ENCODE assay signal across 24 mouse cellular contexts in genomic region chr9:62610526-62610925, GRCm38 (mm10).
"Had no signal": no experiment of that assay in that cellular context is flagged by ENCODE, and none has a peak within 500 bp of the region (broad histone marks: within the 10 kb centered on the region; RNA-seq: fewer than 3 reads in every experiment).

No protein-coding gene starts in this region.

- H3K4me3 ChIP-seq: gastrocnemius, adult 2 months; heart, embryonic 13.5 days; heart, embryonic 15.5 days; hindbrain, embryonic 10.5 days; hindbrain, embryonic 12.5 days; intestine, embryonic 15.5 days; layer of hippocampus, adult 2 months; left cerebral cortex, adult 2 months; limb, embryonic 13.5 days; limb, embryonic 15.5 days; liver, embryonic 12.5 days had no signal

- H3K4me1 ChIP-seq: heart, embryonic 15.5 days; liver, embryonic 12.5 days had no signal

- H3K27ac ChIP-seq: gastrocnemius, adult 2 months; heart, embryonic 13.5 days; heart, embryonic 15.5 days; hindbrain, embryonic 10.5 days; hindbrain, embryonic 12.5 days; hindbrain, embryonic 14.5 days; intestine, embryonic 15.5 days; layer of hippocampus, adult 2 months; left cerebral cortex, adult 2 months; liver, embryonic 12.5 days; liver, embryonic 14.5 days had no signal

- DNase-seq: gastrocnemius, adult 2 months; gastrocnemius, postnatal 14 days; gastrocnemius, postnatal 36 days; heart, adult 18-20 months; heart, postnatal 14 days; heart, postnatal 4 days; kidney, adult 18-20 months; kidney, adult 8-10 months; kidney, postnatal 10 days; kidney, postnatal 25 days; kidney, postnatal 4 days; left cerebral cortex, postnatal 4 days had no signal
